Mouse (Mus musculus): ENCODE data around the gene Chaf1b. TPM values are rescaled to one million over a fixed set of nuclear protein-coding genes. Genes with fewer than 3 reads are reported as not detected.

The Chaf1b gene
- polyA plus RNA-seq (2014; fragmentation: Nextera tagmentation; extraction: Ambion mirVana), result 51.8 and 64.1 TPM in 2 replicates

GRCm38 (mm10) chr16:93883423-93884085 is at the start of gene Chaf1b:
Gene Chaf1b, plus strand, starts transcription at chr16:93883901.
- DNase-seq (ENCODE audit: low spot score), result peak; percentile 98
- Histone ChIP-seq H3K27me3 (replicated peaks; ENCODE audit: control insufficient read depth, insufficient read depth, low read length) (no peaks in the 10 kb centered on the region), H3K9me3 (ENCODE audit: control insufficient read depth, low read length) (no peaks in the 10 kb centered on the region), H3K27ac (replicated peaks; ENCODE audit: low read depth, low read length) (0 out of 2 replicates have a peak within 1 kb of the TSS, but pooled peaks have one; percentile 45), H3K4me2 (ENCODE audit: low read depth, low read length) (peak within 1 kb of the TSS; percentile 85), H3K9ac (ENCODE audit: low read depth, low read length) (peak within 1 kb of the TSS; percentile 76), H3K4me1 (ENCODE audit: control insufficient read depth, insufficient read depth, low read length) (peaks cover 10% of the 10 kb centered on the region; the same call in 1 of the 2 replicates), H3K4me3 (ENCODE audit: low read depth, low read length) (peak within 1 kb of the TSS; percentile 90), H3K36me3 (ENCODE audit: control insufficient read depth, insufficient read depth, low read length) (peaks cover 23% of the 10 kb centered on the region)
- ATAC-seq (ENCODE audit: low read depth), result peak; percentile 94
- WGBS, result under 1% methylated on average over 24 of the region's 54 CpGs

GRCm38 (mm10) chr16:93834076-93834475 is 49.6 kb upstream of the Chaf1b start:
- Histone ChIP-seq H3K27me3 (replicated peaks; ENCODE audit: control insufficient read depth, insufficient read depth, low read length) (no peaks in the 10 kb centered on the region), H3K9me3 (ENCODE audit: control insufficient read depth, low read length) (no peaks in the 10 kb centered on the region), H3K4me1 (ENCODE audit: control insufficient read depth, insufficient read depth, low read length) (peaks cover 10% of the 10 kb centered on the region), H3K27ac (replicated peaks; ENCODE audit: low read depth, low read length) (no peak overlapping the region), H3K36me3 (ENCODE audit: control insufficient read depth, insufficient read depth, low read length) (no peaks in the 10 kb centered on the region), H3K4me2 (ENCODE audit: low read depth, low read length) (no peak overlapping the region), H3K4me3 (ENCODE audit: low read depth, low read length) (peak overlapping the region; percentile 96; the same call in 1 of the 2 replicates), H3K9ac (ENCODE audit: low read depth, low read length) (no peak overlapping the region)
- DNase-seq (ENCODE audit: low spot score), result no peak
- WGBS, result 89% methylated on average over 2 of the region's 2 CpGs
- no peak for ATAC-seq (ENCODE audit: low read depth)

- Histone ChIP-seq H3K27me3 (replicated peaks; ENCODE audit: control insufficient read depth, insufficient read depth, low read length) (no peaks in the 10 kb centered on the region), H3K4me3 (ENCODE audit: low read depth, low read length) (no peak overlapping the region), H3K36me3 (ENCODE audit: control insufficient read depth, insufficient read depth, low read length) (peaks cover 4% of the 10 kb centered on the region; the same call in 1 of the 2 replicates), H3K9ac (ENCODE audit: low read depth, low read length) (no peak overlapping the region), H3K4me1 (ENCODE audit: control insufficient read depth, insufficient read depth, low read length) (peaks cover under 1% of the 10 kb centered on the region; the same call in 1 of the 2 replicates), H3K27ac (replicated peaks; ENCODE audit: low read depth, low read length) (no peak overlapping the region), H3K4me2 (ENCODE audit: low read depth, low read length) (no peak overlapping the region), H3K9me3 (ENCODE audit: control insufficient read depth, low read length) (no peaks in the 10 kb centered on the region)
- 88% methylated on average over 1 of the region's 1 CpGs for WGBS
- DNase-seq (ENCODE audit: low spot score), result no peak
- ATAC-seq (ENCODE audit: low read depth), result no peak
Measured at GRCm38 (mm10) chr16:93839049-93839448, 44.7 kb upstream of the Chaf1b start.

- no peak for ATAC-seq (ENCODE audit: low read depth)
- WGBS, result 96% methylated on average over 3 of the region's 3 CpGs
- Histone ChIP-seq H3K4me3 (ENCODE audit: low read depth, low read length) (no peak overlapping the region), H3K4me2 (ENCODE audit: low read depth, low read length) (no peak overlapping the region), H3K4me1 (ENCODE audit: control insufficient read depth, insufficient read depth, low read length) (no peaks in the 10 kb centered on the region), H3K9me3 (ENCODE audit: control insufficient read depth, low read length) (no peaks in the 10 kb centered on the region), H3K27ac (replicated peaks; ENCODE audit: low read depth, low read length) (no peak overlapping the region), H3K27me3 (replicated peaks; ENCODE audit: control insufficient read depth, insufficient read depth, low read length) (no peaks in the 10 kb centered on the region), H3K9ac (ENCODE audit: low read depth, low read length) (no peak overlapping the region), H3K36me3 (ENCODE audit: control insufficient read depth, insufficient read depth, low read length) (peaks cover 89% of the 10 kb centered on the region)
- DNase-seq (ENCODE audit: low spot score), result no peak
Measured at GRCm38 (mm10) chr16:93850527-93850926, 33.2 kb upstream of the Chaf1b start.

GRCm38 (mm10) chr16:93859967-93860366 is 23.7 kb upstream of the Chaf1b start:
- no peak overlapping the region for H3K9ac ChIP-seq (ENCODE audit: low read depth, low read length)

GRCm38 (mm10) chr16:93860686-93861085 is 23.0 kb upstream of the Chaf1b start:
- Histone ChIP-seq H3K36me3 (ENCODE audit: control insufficient read depth, insufficient read depth, low read length) (peaks cover 82% of the 10 kb centered on the region), H3K4me2 (ENCODE audit: low read depth, low read length) (no peak overlapping the region), H3K9me3 (ENCODE audit: control insufficient read depth, low read length) (no peaks in the 10 kb centered on the region), H3K4me3 (ENCODE audit: low read depth, low read length) (no peak overlapping the region), H3K4me1 (ENCODE audit: control insufficient read depth, insufficient read depth, low read length) (no peaks in the 10 kb centered on the region), H3K9ac (ENCODE audit: low read depth, low read length) (no peak overlapping the region), H3K27me3 (replicated peaks; ENCODE audit: control insufficient read depth, insufficient read depth, low read length) (no peaks in the 10 kb centered on the region), H3K27ac (replicated peaks; ENCODE audit: low read depth, low read length) (no peak overlapping the region)
- DNase-seq (ENCODE audit: low spot score) (no peak), ATAC-seq (ENCODE audit: low read depth) (no peak)

More at GRCm38 (mm10) chr16:93859967-93860366, 23.7 kb upstream of the Chaf1b start:
- Histone ChIP-seq H3K4me1 (ENCODE audit: control insufficient read depth, insufficient read depth, low read length) (no peaks in the 10 kb centered on the region), H3K27me3 (replicated peaks; ENCODE audit: control insufficient read depth, insufficient read depth, low read length) (no peaks in the 10 kb centered on the region), H3K9me3 (ENCODE audit: control insufficient read depth, low read length) (no peaks in the 10 kb centered on the region), H3K36me3 (ENCODE audit: control insufficient read depth, insufficient read depth, low read length) (peaks cover 82% of the 10 kb centered on the region), H3K4me2 (ENCODE audit: low read depth, low read length) (no peak overlapping the region), H3K27ac (replicated peaks; ENCODE audit: low read depth, low read length) (no peak overlapping the region), H3K4me3 (ENCODE audit: low read depth, low read length) (no peak overlapping the region)
- WGBS, result 84% methylated on average over 4 of the region's 4 CpGs
- no peak for ATAC-seq (ENCODE audit: low read depth)
- no peak for DNase-seq (ENCODE audit: low spot score)

GRCm38 (mm10) chr16:93874841-93875240 is 8.9 kb upstream of the Chaf1b start:
- H3K4me3 ChIP-seq (ENCODE audit: low read depth, low read length), result no peak overlapping the region
- no peak for DNase-seq (ENCODE audit: low spot score)
- no peaks in the 10 kb centered on the region for H3K4me1 ChIP-seq (ENCODE audit: control insufficient read depth, insufficient read depth, low read length)
- ATAC-seq (ENCODE audit: low read depth), result no peak
- H3K36me3 ChIP-seq (ENCODE audit: control insufficient read depth, insufficient read depth, low read length), result peaks cover 76% of the 10 kb centered on the region
- H3K9me3 ChIP-seq (ENCODE audit: control insufficient read depth, low read length), result no peaks in the 10 kb centered on the region
- no peak overlapping the region for H3K4me2 ChIP-seq (ENCODE audit: low read depth, low read length)
- H3K27me3 ChIP-seq (replicated peaks; ENCODE audit: control insufficient read depth, insufficient read depth, low read length), result no peaks in the 10 kb centered on the region
- no peak overlapping the region for H3K27ac ChIP-seq (replicated peaks; ENCODE audit: low read depth, low read length)
- whole genome bisulfite sequencing, result 89% methylated on average over 13 of the region's 13 CpGs
- no peak overlapping the region for H3K9ac ChIP-seq (ENCODE audit: low read depth, low read length)

- H3K4me2 ChIP-seq (ENCODE audit: low read depth, low read length), result no peak overlapping the region
- DNase-seq (ENCODE audit: low spot score) (no peak), ATAC-seq (ENCODE audit: low read depth) (no peak)
- no peaks in the 10 kb centered on the region for H3K27me3 ChIP-seq (replicated peaks; ENCODE audit: control insufficient read depth, insufficient read depth, low read length)
- no peak overlapping the region for H3K9ac ChIP-seq (ENCODE audit: low read depth, low read length)
- no peak overlapping the region for H3K27ac ChIP-seq (replicated peaks; ENCODE audit: low read depth, low read length)
- peaks cover 47% of the 10 kb centered on the region for H3K36me3 ChIP-seq (ENCODE audit: control insufficient read depth, insufficient read depth, low read length)
- no peaks in the 10 kb centered on the region for H3K4me1 ChIP-seq (ENCODE audit: control insufficient read depth, insufficient read depth, low read length)
- no peak overlapping the region for H3K4me3 ChIP-seq (ENCODE audit: low read depth, low read length)
- WGBS, result 89% methylated on average over 6 of the region's 6 CpGs
- H3K9me3 ChIP-seq (ENCODE audit: control insufficient read depth, low read length), result no peaks in the 10 kb centered on the region
Measured at GRCm38 (mm10) chr16:93877612-93878380, 5.9 kb upstream of the Chaf1b start.
